Mouse (Mus musculus): ENCODE measurements around the gene Swsap1.

DNA sequence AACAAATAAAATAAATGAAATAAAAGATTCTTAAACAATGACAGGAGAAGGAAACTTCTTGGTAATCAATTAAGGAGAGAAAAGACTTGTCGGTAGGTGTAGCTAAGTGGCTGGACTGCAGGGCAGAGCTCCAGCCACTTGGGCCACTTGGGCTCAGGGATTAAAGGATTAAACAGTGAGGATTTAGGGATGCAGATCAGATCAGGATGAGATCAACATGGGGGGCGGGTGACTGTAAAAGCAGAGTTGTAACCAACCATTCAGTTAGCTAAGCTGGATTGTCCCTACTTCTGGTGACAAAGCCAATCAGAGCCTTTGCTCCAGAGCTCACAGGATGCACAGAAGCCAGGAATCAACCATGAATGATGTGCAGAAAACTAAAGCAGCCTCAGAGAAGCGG is 28.4 kb downstream of the Swsap1 start:
- no peak for TF ChIP-seq CTCF (IDR thresholded peaks at IDR 0.05; ENCODE audit: borderline replicate concordance, insufficient read depth, low read depth, low read length)
- TF ChIP-seq POLR2A (IDR thresholded peaks at IDR 0.05; ENCODE audit: borderline replicate concordance, insufficient read depth, low read length), result no peak

Data from cerebellum, adult 2 months (tissue).